Mouse (Mus musculus) erythroblast, embryonic 14.5 days (primary cell): Measurements from ENCODE around the gene Dmwd.

Source experiments
- GATA1 ChIP-seq: IDR thresholded peaks from 2 replicates; pipeline ENCODE4 v1.6.1; 2012; ENCODE audit warnings: low read length, inconsistent platforms, mixed read lengths
- TAL1 ChIP-seq: IDR thresholded peaks from 3 replicates; pipeline ENCODE4 v1.6.1; 2012; ENCODE audit warnings: low read length, inconsistent platforms, mixed read lengths

GRCm38 (mm10) chr7:19075723-19076585 lies at the start of gene Dmwd:
- no peak for TF ChIP-seq GATA1
- no peak for TF ChIP-seq TAL1
